Mouse (Mus musculus): ENCODE measurements around the gene Usp30.

DNA sequence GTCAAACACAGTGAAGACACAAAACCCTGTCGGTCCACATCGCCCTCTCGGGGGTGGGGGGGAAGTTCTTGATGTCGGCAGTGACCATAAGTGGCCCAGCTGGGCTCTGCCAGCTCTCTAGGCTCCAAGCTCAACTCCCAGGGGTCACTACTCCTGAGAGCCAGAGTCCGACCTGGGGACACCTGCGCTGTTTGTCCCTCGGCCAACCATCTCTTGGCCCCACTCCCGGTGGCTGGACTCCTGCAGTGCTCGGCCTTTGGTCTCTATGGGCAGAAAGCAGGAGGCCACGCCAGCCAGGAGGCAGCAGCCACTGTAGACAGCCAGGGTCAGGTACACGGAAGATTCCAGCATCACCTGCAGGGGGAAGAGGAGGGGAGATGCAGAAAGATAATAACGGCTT is 37.1 kb upstream of the Usp30 start:
- TF ChIP-seq CTCF (IDR thresholded peaks at IDR 0.05; ENCODE audit: control insufficient read depth, insufficient read depth, insufficient read length), result no peak
- no peak for TF ChIP-seq MAX (IDR thresholded peaks at IDR 0.05)
- no peak for TF ChIP-seq USF1 (IDR thresholded peaks at IDR 0.05; ENCODE audit: low read depth)

Data from C2C12 (cell line).